Mouse (Mus musculus) lung, postnatal 25 days (tissue): ENCODE measurements around the gene Map3k7cl.

ENCODE experiments used
- DNase-seq: peaks from one replicate; pipeline ENCODE4 v3.0.0; 2022; ENCODE audit warnings: low spot score

The Map3k7cl gene

DNA sequence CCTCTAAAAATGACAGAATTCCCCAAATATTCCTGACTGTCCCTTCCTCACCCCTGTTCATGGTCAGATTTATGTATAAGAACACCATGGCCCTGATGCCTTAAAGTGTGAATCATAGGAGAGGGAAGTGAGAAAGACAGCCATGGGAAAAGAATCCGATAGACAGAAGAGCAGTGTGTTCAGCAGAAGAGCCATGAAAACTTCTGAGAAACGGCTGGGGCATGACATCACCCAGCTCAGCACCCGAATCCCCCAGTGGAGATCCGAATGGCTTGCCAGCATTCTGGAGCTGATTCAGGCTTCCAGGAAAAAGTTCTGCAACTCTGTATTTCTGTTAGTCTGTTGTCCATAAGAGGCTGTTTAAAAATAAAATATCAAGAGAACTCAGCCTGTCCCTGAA lies 82.7 kb downstream of the Map3k7cl start:
- DNase-seq, result no peak

DNA sequence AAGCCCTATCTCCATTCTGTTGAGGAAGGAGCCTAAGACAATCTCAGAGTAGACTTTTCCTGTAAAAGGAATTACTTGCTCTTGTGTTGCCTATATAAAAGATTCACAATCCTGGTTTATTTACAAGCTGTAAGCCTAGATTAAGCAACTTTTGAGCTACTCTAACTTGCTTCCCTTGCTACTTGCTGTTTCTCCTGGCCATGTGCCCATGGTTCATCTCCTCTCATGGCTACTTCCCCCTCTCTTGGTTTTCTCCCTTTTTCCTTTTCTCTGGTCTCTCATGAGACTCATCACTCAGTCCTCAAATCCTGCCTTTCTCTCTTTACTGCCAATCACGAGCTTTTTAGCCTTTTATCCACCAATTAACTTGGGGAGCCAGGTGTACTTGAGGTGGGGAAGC lies 85.0 kb downstream of the Map3k7cl start:
- no peak for DNase-seq

DNA sequence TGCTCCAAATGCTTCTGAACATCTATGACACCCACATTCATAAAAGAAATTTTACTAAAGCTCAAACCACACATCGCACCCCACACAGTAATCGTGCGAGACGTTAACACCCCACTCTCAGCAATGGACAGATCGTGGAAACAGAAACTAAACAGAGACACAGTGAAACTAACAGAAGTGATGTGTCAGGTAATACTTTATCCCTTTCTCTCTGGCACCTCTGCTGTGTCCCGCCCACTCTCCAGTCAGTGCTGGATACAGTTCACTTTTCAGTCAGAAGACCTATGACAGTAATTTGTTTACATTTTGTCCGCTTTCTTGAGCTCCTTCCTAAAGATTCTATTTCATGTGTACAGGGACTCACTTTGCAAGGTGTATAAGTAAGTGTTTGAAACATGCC lies 89.1 kb downstream of the Map3k7cl start:
- no peak for DNase-seq

DNA sequence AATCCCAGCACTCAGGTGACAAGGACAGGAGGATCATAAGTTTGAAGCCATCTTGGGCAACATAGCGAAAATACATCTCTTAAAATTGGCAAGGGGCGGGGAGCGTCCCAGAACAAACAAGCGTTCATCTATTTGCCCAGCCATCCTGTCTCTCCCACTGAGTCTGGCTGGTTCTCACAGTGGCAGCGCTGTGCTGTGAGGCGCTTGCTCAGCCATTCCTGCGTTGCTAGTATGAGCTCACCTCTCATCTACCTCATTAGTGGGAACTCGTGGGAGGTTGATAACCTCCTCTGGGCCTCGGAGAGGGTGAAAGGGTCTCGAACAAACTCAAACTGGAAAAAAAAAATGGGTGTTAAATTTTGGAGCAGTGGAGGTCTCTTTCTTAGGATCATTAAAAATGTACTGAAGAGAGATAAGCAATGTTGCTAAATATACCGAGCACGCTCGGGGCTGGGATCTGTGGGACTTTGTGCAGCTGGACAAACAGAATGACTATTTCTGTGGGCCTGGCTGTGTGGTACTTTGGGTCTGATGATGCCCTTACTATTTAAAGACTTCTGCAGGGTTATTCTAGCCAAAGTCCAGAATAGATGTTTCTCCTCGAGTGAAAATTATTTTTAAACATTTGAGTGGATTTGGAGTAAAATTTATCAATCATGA lies 91.1 kb downstream of the Map3k7cl start:
- DNase-seq, result no peak
